Mouse (Mus musculus): ENCODE data around the gene Relb. TPM values are rescaled to one million over a fixed set of nuclear protein-coding genes. Genes with fewer than 3 reads are reported as not detected.

Gene Relb
- total and polyA plus RNA-seq, 3 experiments, result 44.0 to 59.6 (median 58.1) TPM

GRCm38 (mm10) chr7:19673083-19673699 is 44.0 kb upstream of the Relb start:
- no peaks in the 10 kb centered on the region for H3K36me3 ChIP-seq (replicated peaks in 1 of 2; ENCODE audit: control insufficient read depth in 1 of 2, insufficient read depth in 1 of 2, low read length in 1 of 2)
- H3K4me1 ChIP-seq (ENCODE audit: control insufficient read depth in 1 of 2, insufficient read depth in 2 of 2), result peaks cover 0 to 11% of the 10 kb centered on the region in 2 experiments; a peak in 2 of 4 replicates
- H3K79me2 ChIP-seq (replicated peaks; ENCODE audit: control insufficient read depth, extremely low read depth, insufficient read depth, poor library complexity, severe bottlenecking), result no peaks in the 10 kb centered on the region
- H3K27ac ChIP-seq (ENCODE audit: insufficient read depth, low read depth), result no peak overlapping the region
- H3K4me2 ChIP-seq (ENCODE audit: insufficient read depth, low read depth, poor library complexity, severe bottlenecking), result no peak overlapping the region
- TF ChIP-seq UBTF (IDR thresholded peaks at IDR 0.05; ENCODE audit: low read depth, low read length), result no peak
- in situ Hi-C loops (cut with MboI; ENCODE audit: low pct_ligation_motif_present, low pct_unique_long_range_greater_than_20kb, low sequenced_read_pairs) (no loop called here), dilution Hi-C loops (cut with MboI; ENCODE audit: extremely low pct_ligation_motif_present, extremely low pct_unique_long_range_greater_than_20kb, low sequenced_read_pairs) (no loop called here)
- H3K9me3 ChIP-seq (replicated peaks; ENCODE audit: low read length), result no peaks in the 10 kb centered on the region
- H3K9ac ChIP-seq (ENCODE audit: insufficient read depth, low read depth), result no peak overlapping the region
- peaks cover 6% of the 10 kb centered on the region for H3K27me3 ChIP-seq (replicated peaks)
- DNase-seq (ENCODE audit: extremely low read depth), result no peak
- no peak overlapping the region for H3K4me3 ChIP-seq (replicated peaks in 1 of 3; ENCODE audit: low read depth in 2 of 3, low read length in 2 of 3, poor library complexity in 1 of 3)

- no peaks in the 10 kb centered on the region for H3K9me3 ChIP-seq (replicated peaks; ENCODE audit: low read length)
- H3K27me3 ChIP-seq (replicated peaks), result peaks cover 6% of the 10 kb centered on the region
- DNase-seq (ENCODE audit: extremely low read depth), result no peak
- dilution Hi-C loops (cut with MboI; ENCODE audit: extremely low pct_ligation_motif_present, extremely low pct_unique_long_range_greater_than_20kb, low sequenced_read_pairs), result no loop called here
- in situ Hi-C loops (cut with MboI; ENCODE audit: low pct_ligation_motif_present, low pct_unique_long_range_greater_than_20kb, low sequenced_read_pairs), result no loop called here
- H3K9ac ChIP-seq (ENCODE audit: insufficient read depth, low read depth), result no peak overlapping the region
- H3K4me1 ChIP-seq (ENCODE audit: control insufficient read depth in 1 of 2, insufficient read depth in 2 of 2), result peaks cover 7 to 21% of the 10 kb centered on the region in 2 experiments; a peak in 3 of 4 replicates
- no peak overlapping the region for H3K27ac ChIP-seq (ENCODE audit: insufficient read depth, low read depth)
- H3K4me2 ChIP-seq (ENCODE audit: insufficient read depth, low read depth, poor library complexity, severe bottlenecking), result no peak overlapping the region
- no peak overlapping the region for H3K4me3 ChIP-seq (replicated peaks in 1 of 3; ENCODE audit: low read depth in 2 of 3, low read length in 2 of 3, poor library complexity in 1 of 3)
- H3K79me2 ChIP-seq (replicated peaks; ENCODE audit: control insufficient read depth, extremely low read depth, insufficient read depth, poor library complexity, severe bottlenecking), result no peaks in the 10 kb centered on the region
- no peak for TF ChIP-seq E2F4 (IDR thresholded peaks at IDR 0.05; ENCODE audit: insufficient replicate concordance, low read depth, low read length)
- no peak for TF ChIP-seq ZKSCAN1 (IDR thresholded peaks at IDR 0.05; ENCODE audit: borderline replicate concordance, low read depth, low read length)
- no peak for TF ChIP-seq HCFC1 (IDR thresholded peaks at IDR 0.05; ENCODE audit: low read depth, low read length)
- no peak for TF ChIP-seq MYC (IDR thresholded peaks at IDR 0.05; ENCODE audit: low read depth, low read length)
- TF ChIP-seq TCF12 (IDR thresholded peaks at IDR 0.05; ENCODE audit: low read depth, low read length), result no peak
- TF ChIP-seq SMC3 (IDR thresholded peaks at IDR 0.05; ENCODE audit: low read depth, low read length), result no peak
- TF ChIP-seq ETS1 (conservative IDR thresholded peaks at IDR 0.05; ENCODE audit: low read depth, low read length), result no peak
- TF ChIP-seq NELFE (IDR thresholded peaks at IDR 0.05; ENCODE audit: low read depth, low read length), result no peak
- TF ChIP-seq USF1 (IDR thresholded peaks at IDR 0.05; ENCODE audit: low read depth, low read length), result no peak
- no peak for TF ChIP-seq POLR2A (IDR thresholded peaks at IDR 0.05; ENCODE audit: low read depth, low read length)
- H3K36me3 ChIP-seq (replicated peaks in 1 of 2; ENCODE audit: control insufficient read depth in 1 of 2, insufficient read depth in 1 of 2, low read length in 1 of 2), result no peaks in the 10 kb centered on the region
Measured at GRCm38 (mm10) chr7:19671511-19671910, 42.3 kb upstream of the Relb start.
